Mouse (Mus musculus) embryonic facial prominence, embryonic 13.5 days (tissue): ENCODE results near the gene Gpc2. TPM values are rescaled to one million over a fixed set of nuclear protein-coding genes. Genes with fewer than 3 reads are reported as not detected.
A peak's percentile ranks its signal among the peaks of the same experiment; 100 is the strongest.

ENCODE experiments used
- ATAC-seq: fragments of 200-750 bp; cut with Nextera tagmentation; 2 replicates; pipeline ENCODE4 v1.8.0; 2017; ENCODE audit warnings: low read depth; ENCODE audit not compliant: insufficient number of reproducible peaks, insufficient read depth, low FRiP score, low TSS enrichment
- H3K27ac ChIP-seq: fragments of 300-500 bp; sonication (generic); 2 replicates; pipeline ENCODE4 v1.5.1; 2015; ENCODE audit warnings: moderate library complexity, mild to moderate bottlenecking, inconsistent platforms
- H3K27me3 ChIP-seq: fragments of 300-500 bp; sonication (generic); 2 replicates; pipeline ENCODE4 v1.6.1; 2015; ENCODE audit warnings: mild to moderate bottlenecking, inconsistent platforms
- H3K36me3 ChIP-seq: fragments of 300-500 bp; sonication (generic); 2 replicates; pipeline ENCODE4 v1.6.1; 2015; ENCODE audit warnings: mild to moderate bottlenecking, inconsistent platforms
- H3K4me1 ChIP-seq: fragments of 300-500 bp; sonication (generic); 2 replicates; pipeline ENCODE4 v1.6.1; 2015; ENCODE audit warnings: inconsistent platforms
- H3K4me2 ChIP-seq: fragments of 300-500 bp; sonication (generic); 2 replicates; pipeline ENCODE4 v1.6.1; 2015; ENCODE audit warnings: moderate library complexity, mild to moderate bottlenecking, inconsistent platforms
- H3K4me3 ChIP-seq: fragments of 300-500 bp; sonication (generic); 2 replicates; pipeline ENCODE4 v1.5.1; 2015; ENCODE audit warnings: mild to moderate bottlenecking, inconsistent platforms
- H3K9ac ChIP-seq: fragments of 300-500 bp; sonication (generic); 2 replicates; pipeline ENCODE4 v1.6.1; 2015; ENCODE audit warnings: mild to moderate bottlenecking, inconsistent platforms
- H3K9me3 ChIP-seq: fragments of 300-500 bp; sonication (generic); 2 replicates; pipeline ENCODE4 v1.6.1; 2016; ENCODE audit warnings: inconsistent platforms
- WGBS: fragments of 180-500 bp; shearing (Covaris S2); methylation state at CpG from one replicate; pipeline ENCODE4 v1.1.7; 2015; ENCODE audit warnings: mixed read lengths; 5-methylcytosine and 5-hydroxymethylcytosine counted together
- polyA plus RNA-seq: library from polyadenylated mRNA; unstranded; fragments of >200 nt; fragmentation: Nextera tagmentation; extraction: Ambion mirVana; gene quantifications from 2 replicates; pipeline ENCODE4 v1.2.1, GENCODE M21; 2015

The Gpc2 gene
- polyA plus RNA-seq, 1 experiment from 2014 or later, result 49.1 TPM

DNA sequence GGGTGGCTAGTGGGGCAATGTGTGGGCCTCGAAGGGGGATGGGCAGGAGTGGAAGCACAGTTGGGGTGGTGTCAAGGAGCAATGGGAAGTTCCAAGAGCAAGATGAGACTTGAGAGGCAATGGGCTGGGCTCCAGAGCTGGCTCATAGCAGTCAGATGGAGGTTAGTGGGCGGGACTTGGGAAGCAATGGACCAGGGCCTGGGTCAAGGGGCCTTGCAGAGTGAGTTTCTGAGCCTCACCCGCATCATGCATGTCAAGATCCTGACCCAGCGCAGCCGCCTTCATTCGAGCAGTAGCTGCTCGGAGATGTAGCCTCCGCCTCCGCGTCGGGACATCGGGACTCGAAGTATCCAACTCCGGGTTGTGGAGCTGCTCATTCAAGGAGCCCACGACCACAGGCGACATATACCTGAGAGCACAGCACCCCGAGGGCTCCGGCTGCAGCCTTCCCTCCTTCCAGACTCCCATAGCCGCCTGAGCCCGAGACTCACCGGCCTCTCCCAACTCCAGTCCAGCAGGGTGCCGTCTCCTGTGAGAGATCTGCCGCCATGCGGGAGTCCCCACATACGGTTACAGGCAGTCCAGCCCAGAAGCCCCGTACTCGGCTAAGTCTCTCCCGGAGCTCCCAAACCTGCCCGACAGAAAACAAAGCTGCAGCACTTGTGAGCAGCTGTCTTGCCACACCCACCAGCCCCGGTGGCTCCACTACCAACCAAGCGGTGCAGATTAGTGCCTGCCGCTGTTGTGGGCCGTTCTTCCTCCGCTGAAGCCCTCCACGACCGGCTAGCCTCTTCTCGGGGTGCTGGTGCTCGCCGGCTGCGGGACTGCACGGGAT lies 4.4 kb downstream of the Gpc2 start:
- Histone ChIP-seq H3K4me3 (peak overlapping the region; percentile 28), H3K27me3 (peaks cover 5% of the 10 kb centered on the region), H3K9ac (peak overlapping the region; percentile 63), H3K36me3 (peaks cover 37% of the 10 kb centered on the region), H3K27ac (peak overlapping the region; percentile 39; the same call in 1 of the 2 replicates), H3K4me2 (peak overlapping the region; percentile 58), H3K9me3 (peaks cover 1% of the 10 kb centered on the region; the same call in 1 of the 2 replicates), H3K4me1 (peaks cover 70% of the 10 kb centered on the region)
- 14% methylated on average over 41 of the region's 41 CpGs for WGBS
- no peak for ATAC-seq

DNA sequence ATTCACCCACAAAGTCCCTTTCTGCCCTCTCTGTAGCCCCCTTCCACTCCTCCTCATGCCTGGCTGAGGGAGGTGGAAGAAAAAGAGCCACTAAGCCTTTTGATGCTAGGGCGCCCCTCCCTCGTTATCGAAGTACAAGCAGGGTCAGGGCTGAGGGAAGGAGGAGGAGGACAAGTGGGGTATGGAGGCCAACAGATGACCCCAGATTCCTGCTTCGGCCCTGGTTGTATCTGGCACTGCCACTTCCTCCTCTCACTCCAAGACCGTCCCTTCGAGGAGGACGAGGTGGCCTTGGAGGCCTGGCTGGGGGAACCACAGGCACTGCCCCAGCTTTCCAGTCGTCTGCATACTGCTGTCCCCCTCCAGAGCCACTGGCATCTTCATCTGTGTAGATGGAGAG lies 5.6 kb downstream of the Gpc2 start:
- 0 out of 2 replicates have a peak overlapping the region, but pooled peaks have one; percentile 12 for H3K4me2 ChIP-seq
- no peak for ATAC-seq
- no peak overlapping the region for H3K9ac ChIP-seq
- no peaks in the 10 kb centered on the region for H3K9me3 ChIP-seq
- H3K4me1 ChIP-seq, result peaks cover 67% of the 10 kb centered on the region
- H3K36me3 ChIP-seq, result peaks cover 37% of the 10 kb centered on the region
- no peak overlapping the region for H3K4me3 ChIP-seq
- WGBS, result 51% methylated on average over 7 of the region's 8 CpGs
- peaks cover 5% of the 10 kb centered on the region for H3K27me3 ChIP-seq
- no peak overlapping the region for H3K27ac ChIP-seq

DNA sequence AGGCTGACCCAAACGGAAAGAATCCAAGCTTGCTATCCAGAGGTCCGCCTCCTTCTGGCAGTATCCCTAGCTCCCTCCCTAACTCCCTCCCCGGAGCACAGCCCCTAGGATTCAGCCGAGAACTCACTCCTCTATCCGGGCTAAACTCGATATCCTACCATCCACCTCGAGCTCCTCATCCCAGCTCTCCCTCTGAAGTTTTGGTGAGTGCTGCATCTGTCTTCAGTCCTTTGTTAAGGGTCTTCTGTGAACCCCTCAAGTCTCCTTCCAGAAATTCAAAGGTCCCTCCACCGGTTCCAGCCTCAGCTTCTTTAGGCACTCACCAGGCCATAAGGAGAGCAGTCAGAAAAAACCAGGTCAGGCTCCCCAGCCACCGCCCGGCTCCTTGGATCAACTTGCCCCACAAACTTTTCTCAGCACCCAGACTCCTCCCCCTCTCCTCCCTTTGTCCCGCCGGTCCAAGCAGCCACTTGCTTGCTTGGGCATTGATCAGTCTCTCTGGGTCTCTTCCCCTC lies 7.3 kb downstream of the Gpc2 start, which contains the start of gene Gal3st4:
TSS of gene Gal3st4 (minus strand) at position 432 of the 515 bp plus-strand sequence.
- peak within 1 kb of the TSS; percentile 51 for H3K27ac ChIP-seq
- H3K36me3 ChIP-seq, result peaks cover 28% of the 10 kb centered on the region
- no peak for ATAC-seq
- H3K4me2 ChIP-seq, result peak within 1 kb of the TSS; percentile 54
- H3K27me3 ChIP-seq, result peaks cover 5% of the 10 kb centered on the region
- no peaks in the 10 kb centered on the region for H3K9me3 ChIP-seq
- WGBS, result 3% methylated on average over 12 of the region's 12 CpGs
- peak within 1 kb of the TSS; percentile 28 for H3K4me3 ChIP-seq
- peaks cover 49% of the 10 kb centered on the region for H3K4me1 ChIP-seq
- peak within 1 kb of the TSS; percentile 64 for H3K9ac ChIP-seq

DNA sequence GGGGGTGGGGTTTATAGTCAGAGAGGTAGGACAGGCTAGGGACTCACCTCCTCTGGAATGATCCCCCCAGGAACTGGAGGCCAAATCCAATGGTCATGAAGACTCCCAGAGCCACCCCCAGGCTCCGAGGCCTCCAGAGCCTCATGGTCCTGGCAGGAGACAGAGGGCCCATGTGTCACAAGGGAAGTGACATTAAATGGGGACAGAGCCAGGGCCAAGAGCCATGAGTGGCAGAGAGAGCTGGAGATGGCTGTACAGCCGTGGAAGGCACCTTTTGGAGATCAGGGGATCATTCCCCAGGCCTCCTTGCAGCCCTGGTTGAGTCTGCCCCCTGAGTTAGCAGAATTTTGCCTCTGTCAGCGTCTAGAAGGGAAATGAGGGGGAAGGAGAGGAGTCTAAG lies 8.6 kb downstream of the Gpc2 start:
- Histone ChIP-seq H3K4me1 (peaks cover 37% of the 10 kb centered on the region), H3K4me3 (no peak overlapping the region), H3K4me2 (no peak overlapping the region), H3K9ac (no peak overlapping the region), H3K27me3 (peaks cover 5% of the 10 kb centered on the region), H3K27ac (no peak overlapping the region), H3K36me3 (peaks cover 26% of the 10 kb centered on the region), H3K9me3 (no peaks in the 10 kb centered on the region)
- WGBS, result 43% methylated on average over 3 of the region's 3 CpGs
- no peak for ATAC-seq

DNA sequence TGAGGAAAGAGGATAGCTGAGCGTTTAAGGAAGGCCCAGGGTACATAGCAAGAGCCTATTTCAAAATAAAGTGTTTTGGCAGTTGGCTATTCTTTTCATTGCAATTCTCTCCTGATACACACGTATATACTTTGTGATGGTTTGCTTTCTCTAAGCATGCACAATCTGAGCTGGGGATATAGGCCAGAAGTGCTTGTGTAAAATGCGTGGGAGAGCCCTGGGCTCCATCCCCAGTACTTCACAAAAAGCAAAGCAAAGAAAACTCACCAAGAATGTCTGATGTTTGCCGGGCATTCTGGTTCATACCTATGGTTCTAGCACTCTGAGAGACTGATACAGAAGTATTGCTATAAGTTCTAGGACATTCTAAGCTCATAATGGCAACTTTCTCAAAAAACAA lies 10.8 kb downstream of the Gpc2 start:
- Histone ChIP-seq H3K4me2 (no peak overlapping the region), H3K27ac (no peak overlapping the region), H3K9ac (no peak overlapping the region), H3K4me1 (peaks cover 35% of the 10 kb centered on the region), H3K4me3 (no peak overlapping the region), H3K27me3 (peaks cover 5% of the 10 kb centered on the region), H3K9me3 (no peaks in the 10 kb centered on the region), H3K36me3 (peaks cover 17% of the 10 kb centered on the region)
- ATAC-seq, result no peak
- WGBS, result 88% methylated on average over 4 of the region's 4 CpGs

DNA sequence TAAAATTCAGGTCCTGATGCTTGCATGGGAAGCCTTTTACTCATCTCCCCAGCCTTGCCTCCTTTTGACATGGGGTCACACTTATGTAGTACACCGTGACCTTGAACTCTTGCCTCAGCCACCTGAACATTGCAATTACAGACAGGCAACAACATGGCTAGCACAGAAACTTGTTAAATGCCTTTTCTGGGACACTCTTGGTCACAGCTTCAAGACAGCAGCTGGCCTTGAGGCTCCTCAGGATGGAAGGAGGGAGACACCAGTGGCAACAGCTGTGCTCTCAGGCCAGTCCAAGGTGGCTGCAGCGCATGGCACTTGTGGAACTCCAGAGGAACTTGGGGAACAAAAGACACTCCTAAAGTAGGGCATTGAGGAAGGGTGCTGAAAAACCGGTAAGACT lies 12.7 kb downstream of the Gpc2 start:
- 84% methylated on average over 3 of the region's 3 CpGs for WGBS
- Histone ChIP-seq H3K4me2 (no peak overlapping the region), H3K9me3 (no peaks in the 10 kb centered on the region), H3K36me3 (peaks cover 19% of the 10 kb centered on the region), H3K9ac (no peak overlapping the region), H3K27me3 (peaks cover 5% of the 10 kb centered on the region), H3K4me1 (peaks cover 33% of the 10 kb centered on the region), H3K27ac (no peak overlapping the region), H3K4me3 (no peak overlapping the region)
- ATAC-seq, result no peak

DNA sequence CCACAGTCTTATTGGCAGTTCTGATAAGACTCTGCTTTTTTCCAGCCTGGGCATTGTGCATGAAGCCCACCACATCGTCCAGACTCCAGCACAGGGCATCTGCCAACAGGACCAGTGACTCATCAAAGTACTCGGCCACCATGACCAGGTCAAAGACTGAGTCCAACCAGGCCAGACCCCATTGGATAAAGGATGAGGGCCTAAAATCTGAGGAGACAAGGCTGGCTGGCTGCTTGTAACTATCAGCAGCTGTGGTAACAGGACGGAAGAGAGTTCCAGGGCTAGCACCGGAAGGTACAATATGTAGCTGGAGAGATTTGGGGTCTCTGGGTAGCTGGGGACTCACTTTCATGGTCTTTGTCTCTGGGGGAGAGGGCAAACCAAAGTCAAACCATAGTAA lies 14.1 kb downstream of the Gpc2 start:
- Histone ChIP-seq H3K27ac (no peak overlapping the region), H3K36me3 (peaks cover 33% of the 10 kb centered on the region), H3K4me1 (peaks cover 24% of the 10 kb centered on the region), H3K9ac (no peak overlapping the region), H3K4me2 (no peak overlapping the region), H3K27me3 (no peaks in the 10 kb centered on the region), H3K4me3 (no peak overlapping the region), H3K9me3 (no peaks in the 10 kb centered on the region)
- WGBS, result 92% methylated on average over 4 of the region's 4 CpGs
- no peak for ATAC-seq

DNA sequence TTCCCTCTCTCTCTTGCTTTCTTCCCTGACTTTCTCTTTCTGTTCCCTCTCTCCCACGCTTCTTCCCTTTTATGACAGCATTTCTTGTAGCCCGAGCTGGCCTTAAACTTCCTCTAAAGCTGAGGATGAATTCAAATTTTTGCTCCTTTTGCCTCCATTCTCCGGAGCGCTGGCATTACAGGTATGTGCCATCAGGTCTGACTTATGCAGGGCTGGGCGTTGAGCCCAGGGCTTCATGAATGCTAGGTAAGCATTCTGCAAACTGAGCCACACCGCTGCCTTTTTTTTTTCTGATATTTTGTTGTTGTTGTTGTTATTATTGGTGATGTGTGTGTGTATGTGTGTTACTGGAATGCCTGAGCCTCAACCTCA lies 15.6 kb downstream of the Gpc2 start:
- H3K27ac ChIP-seq, result peak overlapping the region; percentile 76
- H3K36me3 ChIP-seq, result peaks cover 48% of the 10 kb centered on the region
- no peak for ATAC-seq
- H3K4me1 ChIP-seq, result peaks cover 29% of the 10 kb centered on the region
- H3K27me3 ChIP-seq, result no peaks in the 10 kb centered on the region
- H3K9ac ChIP-seq, result peak overlapping the region; percentile 92
- H3K4me2 ChIP-seq, result peak overlapping the region; percentile 95
- 10% methylated on average over 6 of the region's 6 CpGs for WGBS
- no peaks in the 10 kb centered on the region for H3K9me3 ChIP-seq
- peak overlapping the region; percentile 88 for H3K4me3 ChIP-seq

DNA sequence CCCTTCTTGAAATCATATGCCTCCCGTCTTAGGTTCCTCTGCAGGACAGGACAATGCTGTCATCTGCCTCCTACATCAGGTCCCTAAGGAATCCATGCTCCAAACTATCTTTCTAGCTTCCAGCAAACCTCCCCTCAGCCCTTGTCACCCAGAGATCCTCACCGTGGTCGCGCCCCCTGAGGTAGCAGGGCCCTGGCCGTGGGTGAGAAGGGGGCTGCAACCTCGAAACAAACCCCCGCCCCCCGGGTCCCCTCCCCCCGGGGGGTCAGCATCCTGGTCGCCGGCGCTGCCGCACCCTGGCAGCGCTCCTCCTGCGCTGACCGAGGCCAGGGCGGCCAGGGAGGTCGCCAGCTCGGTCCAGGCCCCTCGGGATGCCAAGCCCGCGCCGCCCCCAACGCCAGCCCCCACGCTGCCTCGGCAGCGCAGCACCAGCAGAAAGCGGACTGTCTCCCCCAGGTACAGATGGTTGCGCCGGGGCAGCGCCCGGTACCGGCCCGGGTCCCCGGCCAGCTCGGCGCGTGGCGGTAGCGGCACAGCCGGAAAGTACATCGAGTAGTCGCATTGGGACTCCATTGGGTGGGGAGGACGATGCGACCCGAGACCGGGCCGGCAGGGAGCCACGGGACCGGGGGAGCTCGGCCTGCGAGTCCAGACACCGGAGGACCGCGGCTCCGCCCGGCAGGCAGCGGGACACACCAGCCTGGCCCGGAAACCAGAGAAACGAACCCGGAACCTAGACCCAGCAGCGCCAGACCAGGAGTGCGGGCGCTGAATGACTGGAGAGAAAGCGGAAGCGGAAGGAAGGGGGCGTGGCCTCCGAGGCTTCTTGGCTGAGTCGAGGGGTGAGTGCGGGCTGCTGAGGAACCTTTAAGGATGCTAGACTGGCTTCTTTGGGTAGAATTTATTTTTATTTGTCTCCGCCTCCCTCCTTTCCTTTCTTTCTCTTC lies 16.3 kb downstream of the Gpc2 start, which contains the start of gene BC037034:
TSS of gene BC037034 (minus strand) at position 774 of the 947 bp plus-strand sequence.
- peak; percentile 73; the same call in 1 of the 2 replicates for ATAC-seq
- Histone ChIP-seq H3K27ac (peak within 1 kb of the TSS; percentile 76), H3K9me3 (no peaks in the 10 kb centered on the region), H3K4me2 (peak within 1 kb of the TSS; percentile 95), H3K9ac (peak within 1 kb of the TSS; percentile 92), H3K4me1 (peaks cover 29% of the 10 kb centered on the region), H3K4me3 (peak within 1 kb of the TSS; percentile 88), H3K27me3 (no peaks in the 10 kb centered on the region), H3K36me3 (peaks cover 55% of the 10 kb centered on the region)
- under 1% methylated on average over 65 of the region's 71 CpGs for WGBS

DNA sequence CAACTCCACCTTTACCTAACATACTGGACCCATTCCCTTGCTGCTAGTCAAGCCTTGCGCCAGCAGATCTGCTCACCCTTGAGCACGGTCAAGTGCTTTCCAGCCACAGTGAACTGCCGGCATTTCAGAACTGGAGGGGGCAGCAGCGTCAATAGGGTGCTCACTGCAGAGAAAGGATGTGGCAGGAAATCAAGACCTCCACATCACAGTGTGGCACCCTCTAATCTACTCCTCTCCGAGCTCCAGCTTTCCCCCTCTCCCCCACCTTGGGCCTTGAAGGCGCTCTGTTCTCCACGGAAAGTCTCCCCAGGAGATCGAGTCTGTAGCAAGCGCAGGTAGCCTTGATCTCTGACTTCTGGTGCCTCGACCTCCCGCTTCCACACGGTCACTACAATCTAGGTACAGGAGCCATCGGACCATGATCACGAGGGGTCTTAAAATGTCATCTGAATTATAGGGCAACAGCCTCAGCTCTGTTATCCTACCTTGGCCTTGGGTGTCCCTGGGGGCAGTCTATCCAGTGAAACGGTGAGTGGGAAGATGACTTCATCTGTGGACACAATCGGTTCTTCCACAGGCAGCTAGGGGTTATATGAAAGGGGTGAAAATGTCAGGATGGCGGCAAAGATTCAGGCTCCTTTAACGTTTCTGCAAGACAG lies 17.1 kb downstream of the Gpc2 start:
- no peak for ATAC-seq
- H3K9ac ChIP-seq, result peak overlapping the region; percentile 92
- H3K9me3 ChIP-seq, result no peaks in the 10 kb centered on the region
- no peaks in the 10 kb centered on the region for H3K27me3 ChIP-seq
- peak overlapping the region; percentile 88 for H3K4me3 ChIP-seq
- H3K4me2 ChIP-seq, result peak overlapping the region; percentile 95
- H3K4me1 ChIP-seq, result peaks cover 29% of the 10 kb centered on the region
- 65% methylated on average over 18 of the region's 18 CpGs for WGBS
- H3K36me3 ChIP-seq, result peaks cover 57% of the 10 kb centered on the region
- H3K27ac ChIP-seq, result no peak overlapping the region

DNA sequence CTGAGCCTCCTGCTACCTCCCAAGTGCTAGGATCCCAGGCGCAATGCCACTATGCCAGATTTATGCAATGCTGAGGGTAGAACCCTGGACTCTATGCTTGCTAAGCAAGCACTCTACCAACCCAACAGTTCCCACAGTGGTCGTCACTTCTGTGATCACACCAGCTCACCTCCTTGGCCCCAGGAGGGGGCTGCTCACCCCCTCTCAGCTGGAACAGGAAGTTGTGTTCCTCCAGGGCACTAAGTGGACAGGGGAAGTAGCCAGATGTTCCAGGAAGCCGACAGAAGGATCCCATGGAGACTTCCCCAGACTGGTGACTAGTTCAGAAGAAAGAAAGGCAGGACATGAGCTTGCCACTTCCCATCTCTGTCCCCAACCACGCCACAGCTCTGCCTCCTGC lies 17.8 kb downstream of the Gpc2 start:
- 58% methylated on average over 4 of the region's 4 CpGs for WGBS
- Histone ChIP-seq H3K4me3 (0 out of 2 replicates have a peak overlapping the region, but pooled peaks have one; percentile 88), H3K27ac (no peak overlapping the region), H3K27me3 (no peaks in the 10 kb centered on the region), H3K4me2 (no peak overlapping the region; the same call in 1 of the 2 replicates), H3K9ac (0 out of 2 replicates have a peak overlapping the region, but pooled peaks have one; percentile 92), H3K36me3 (peaks cover 57% of the 10 kb centered on the region), H3K9me3 (no peaks in the 10 kb centered on the region), H3K4me1 (peaks cover 29% of the 10 kb centered on the region)
- ATAC-seq, result no peak
